Mouse (Mus musculus): ENCODE results near the gene 1700003E16Rik.

Gene 1700003E16Rik

GRCm38 (mm10) chr6:83127419-83127818, 28.8 kb upstream of the 1700003E16Rik start:
- DNase-seq (ENCODE audit: low spot score): no peak

GRCm38 (mm10) chr6:83131469-83132034, 24.7 kb upstream of the 1700003E16Rik start:
- no peak for DNase-seq (ENCODE audit: low spot score)

- DNase-seq (ENCODE audit: low spot score): no peak
Measured at GRCm38 (mm10) chr6:83132176-83132919, 23.9 kb upstream of the 1700003E16Rik start.

GRCm38 (mm10) chr6:83134226-83134625, 22.0 kb upstream of the 1700003E16Rik start:
- DNase-seq (ENCODE audit: low spot score): no peak

- no peak for DNase-seq (ENCODE audit: low spot score)
Measured at GRCm38 (mm10) chr6:83134951-83135513, 21.2 kb upstream of the 1700003E16Rik start, which contains the start of gene Rtkn. Gene Rtkn, plus strand, starts transcription at chr6:83135463.

GRCm38 (mm10) chr6:83135571-83136161, 20.5 kb upstream of the 1700003E16Rik start:
- DNase-seq (ENCODE audit: low spot score): no peak

- no peak for DNase-seq (ENCODE audit: low spot score)
Measured at GRCm38 (mm10) chr6:83136291-83136880, 19.8 kb upstream of the 1700003E16Rik start.

- DNase-seq (ENCODE audit: low spot score): peak; percentile 57
Measured at GRCm38 (mm10) chr6:83136881-83137575, 19.2 kb upstream of the 1700003E16Rik start.

- peak; percentile 84 for DNase-seq (ENCODE audit: low spot score)
Measured at GRCm38 (mm10) chr6:83137576-83137950, 18.6 kb upstream of the 1700003E16Rik start.

GRCm38 (mm10) chr6:83138056-83138455, 18.1 kb upstream of the 1700003E16Rik start:
- DNase-seq (ENCODE audit: low spot score): no peak

GRCm38 (mm10) chr6:83140044-83140443, 16.2 kb upstream of the 1700003E16Rik start:
- no peak for DNase-seq (ENCODE audit: low spot score)

- no peak for DNase-seq (ENCODE audit: low spot score)
Measured at GRCm38 (mm10) chr6:83141636-83142035, 14.6 kb upstream of the 1700003E16Rik start.

GRCm38 (mm10) chr6:83142211-83142731, 13.9 kb upstream of the 1700003E16Rik start:
- DNase-seq (ENCODE audit: low spot score): no peak

GRCm38 (mm10) chr6:83142886-83143285, 13.3 kb upstream of the 1700003E16Rik start:
- no peak for DNase-seq (ENCODE audit: low spot score)

- no peak for DNase-seq (ENCODE audit: low spot score)
Measured at GRCm38 (mm10) chr6:83145209-83145608, 11.0 kb upstream of the 1700003E16Rik start.

- DNase-seq (ENCODE audit: low spot score): no peak
Measured at GRCm38 (mm10) chr6:83145805-83146204, 10.4 kb upstream of the 1700003E16Rik start.

GRCm38 (mm10) chr6:83147280-83147679, 8.9 kb upstream of the 1700003E16Rik start:
- DNase-seq (ENCODE audit: low spot score): no peak

- DNase-seq (ENCODE audit: low spot score): no peak
Measured at GRCm38 (mm10) chr6:83151721-83152120, 4.5 kb upstream of the 1700003E16Rik start.

GRCm38 (mm10) chr6:83153038-83153437, 3.2 kb upstream of the 1700003E16Rik start:
- DNase-seq (ENCODE audit: low spot score): no peak

GRCm38 (mm10) chr6:83153485-83153884, 2.7 kb upstream of the 1700003E16Rik start:
- no peak for DNase-seq (ENCODE audit: low spot score)

- DNase-seq (ENCODE audit: low spot score): no peak
Measured at GRCm38 (mm10) chr6:83155552-83156238, 509 bp upstream of the 1700003E16Rik start.
